Mouse (Mus musculus): ENCODE measurements around the gene Soga3. TPM values are rescaled to one million over a fixed set of nuclear protein-coding genes. Genes with fewer than 3 reads are reported as not detected.

Soga3 gene
- 0.08 TPM in 1 of 2 replicates, not detected in the other for polyA plus RNA-seq (2012; rRNA removed; ENCODE audit: low replicate concordance)

GRCm38 (mm10) chr10:29143566-29144335, at the start of gene Soga3:
Soga3 (plus strand) TSS chr10:29143839.

GRCm38 (mm10) chr10:29198642-29199041, 55.0 kb downstream of the Soga3 start, which contains the start of gene Gm49353:
Gm49353 (plus strand) TSS chr10:29198954.

GRCm38 (mm10) chr10:29211453-29211852, 67.8 kb downstream of the Soga3 start, which contains the start of gene 9330159F19Rik:
9330159F19Rik (plus strand) TSS chr10:29211606.

Other genes starting within 250 kb of the Soga3 start
- gene 2310057J18Rik, start 157.5 kb upstream of the Soga3 start, polyA plus RNA-seq (2012; rRNA removed; ENCODE audit: low replicate concordance) = not detected in 2 replicates
- not detected in 2 replicates for gene Gm49353, start 55.1 kb downstream of the Soga3 start, polyA plus RNA-seq (2012; rRNA removed; ENCODE audit: low replicate concordance)
- 1.1 and 1.6 TPM in 2 replicates for gene 9330159F19Rik, start 67.8 kb downstream of the Soga3 start, polyA plus RNA-seq (2012; rRNA removed; ENCODE audit: low replicate concordance)
- gene Echdc1, start 169.3 kb downstream of the Soga3 start, polyA plus RNA-seq (2012; rRNA removed; ENCODE audit: low replicate concordance) = 41.5 and 44.5 TPM in 2 replicates
- gene Rnf146, start 218.6 kb downstream of the Soga3 start, polyA plus RNA-seq (2012; rRNA removed; ENCODE audit: low replicate concordance) = 24.8 and 31.1 TPM in 2 replicates

All from subcutaneous adipose tissue, adult 2 months (tissue).